Mouse (Mus musculus): Measurements from ENCODE around the gene Rfx7.

The Rfx7 gene

DNA sequence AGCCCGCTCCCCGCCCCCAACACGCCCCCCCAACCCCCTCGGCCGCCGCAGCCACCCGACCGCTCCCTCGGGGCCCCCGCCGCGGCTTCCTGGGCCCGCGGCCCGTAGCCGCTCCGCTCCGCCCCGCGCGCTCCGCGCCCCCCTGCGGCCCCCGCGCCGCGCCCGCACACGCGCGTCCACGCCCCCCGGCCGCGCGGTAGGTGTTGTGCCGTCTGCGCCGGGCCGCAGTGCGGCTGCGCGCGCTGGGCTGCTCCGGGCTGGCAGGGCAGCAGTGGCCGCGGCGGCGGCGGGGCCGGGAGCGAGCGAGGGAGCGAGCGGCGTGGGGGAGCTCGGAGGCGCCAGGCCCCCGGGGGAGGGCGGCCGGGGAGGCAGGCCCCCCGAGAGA lies at the start of gene Rfx7:
Gene Rfx7 (plus strand): TSS at position 245 of the 385 bp plus-strand sequence.
- TF ChIP-seq GATA4 (IDR thresholded peaks at IDR 0.05; ENCODE audit: insufficient replicate concordance, low read length) = no peak

DNA sequence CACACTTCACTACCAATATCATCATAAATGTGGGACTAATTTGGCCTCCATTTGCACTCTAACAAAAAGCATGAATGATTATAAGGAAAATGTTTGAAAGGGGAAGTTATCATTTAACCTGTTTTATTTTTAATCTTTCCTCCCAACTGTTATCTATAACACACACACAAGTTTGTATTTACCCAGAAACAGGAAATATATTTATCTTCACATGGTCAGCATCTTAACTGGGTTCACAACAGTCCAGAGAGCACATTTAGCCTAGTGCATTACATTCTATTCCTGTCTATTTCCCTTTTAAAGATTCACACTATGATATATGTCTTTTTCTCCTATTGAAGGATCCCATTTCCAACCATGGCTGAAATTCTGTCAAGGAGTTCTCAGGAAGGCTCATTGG lies 43.5 kb upstream of the Rfx7 start:
- no peak for TF ChIP-seq GATA4 (IDR thresholded peaks at IDR 0.05; ENCODE audit: insufficient replicate concordance, low read length)

DNA sequence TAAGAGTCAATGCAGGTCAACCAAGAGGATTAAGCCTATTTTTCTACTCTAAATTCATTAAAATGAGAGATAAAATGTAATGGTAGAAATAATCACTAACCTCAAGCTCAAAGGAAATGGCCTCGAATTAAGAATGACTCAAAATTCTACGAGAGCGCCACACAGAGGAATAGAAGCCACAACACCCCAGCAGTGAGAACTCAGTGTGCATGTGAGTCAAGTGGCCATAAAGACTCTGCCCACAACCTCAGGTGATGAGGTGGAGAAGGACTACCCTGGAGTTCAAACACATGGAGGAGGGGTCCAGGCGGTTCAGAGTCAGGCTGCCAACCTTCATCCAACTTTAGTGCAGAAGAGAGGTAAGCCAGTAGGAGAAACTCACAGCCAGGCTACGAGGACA lies 42.9 kb upstream of the Rfx7 start:
- no peak for TF ChIP-seq GATA4 (IDR thresholded peaks at IDR 0.05; ENCODE audit: insufficient replicate concordance, low read length)

DNA sequence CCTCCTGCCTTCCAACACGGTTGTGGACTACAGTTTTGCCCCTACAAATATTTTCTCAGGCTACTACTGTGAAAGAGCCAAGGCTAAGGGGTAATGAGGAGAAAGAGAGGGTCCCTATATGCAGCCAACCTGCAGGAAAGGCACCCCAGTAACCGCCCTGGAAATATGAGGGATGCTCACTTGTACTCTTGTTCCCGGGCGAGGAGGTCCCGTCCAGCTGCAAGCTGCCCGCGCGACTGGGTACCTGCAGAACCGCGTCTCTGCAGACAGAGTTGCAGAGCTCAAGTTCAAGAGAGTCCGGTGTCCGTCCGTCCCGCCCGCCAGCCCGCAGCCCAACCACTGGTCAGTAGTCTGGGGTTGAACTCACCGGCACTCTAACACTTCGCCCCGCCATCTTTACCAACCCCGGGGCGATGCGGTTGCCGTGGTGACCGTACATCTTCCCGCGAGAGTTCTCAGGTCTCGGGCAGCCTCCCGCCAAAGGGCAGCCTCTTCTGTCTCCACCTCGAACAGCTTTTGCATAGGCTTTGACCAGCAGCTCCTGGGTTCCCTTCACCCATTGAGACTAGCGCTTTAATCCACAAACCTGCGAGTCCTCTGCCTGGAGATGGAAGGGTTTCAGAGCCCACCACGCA lies 40.4 kb upstream of the Rfx7 start:
- TF ChIP-seq GATA4 (IDR thresholded peaks at IDR 0.05; ENCODE audit: insufficient replicate concordance, low read length) = no peak

DNA sequence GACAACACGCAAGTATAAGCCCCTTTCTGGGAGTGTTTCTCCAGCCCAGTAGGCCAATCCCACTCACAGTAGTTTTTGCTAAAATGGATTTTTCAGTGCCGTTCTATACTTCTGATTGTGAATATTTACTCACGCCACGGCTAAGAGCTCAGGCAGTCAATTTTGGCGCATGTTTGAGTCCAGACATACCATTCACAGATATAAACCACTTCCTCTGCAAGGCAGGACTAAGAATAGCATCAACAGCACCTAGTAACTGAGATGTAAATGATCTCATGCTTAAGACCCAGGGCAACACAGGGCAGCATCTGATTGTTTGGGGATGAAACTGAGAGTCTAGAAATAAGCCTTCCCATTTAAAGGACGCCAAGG lies 39.9 kb upstream of the Rfx7 start, which contains the start of gene Tex9:
Gene Tex9 (minus strand): TSS at position 19 of the 372 bp plus-strand sequence.
- no peak for TF ChIP-seq GATA4 (IDR thresholded peaks at IDR 0.05; ENCODE audit: insufficient replicate concordance, low read length)

DNA sequence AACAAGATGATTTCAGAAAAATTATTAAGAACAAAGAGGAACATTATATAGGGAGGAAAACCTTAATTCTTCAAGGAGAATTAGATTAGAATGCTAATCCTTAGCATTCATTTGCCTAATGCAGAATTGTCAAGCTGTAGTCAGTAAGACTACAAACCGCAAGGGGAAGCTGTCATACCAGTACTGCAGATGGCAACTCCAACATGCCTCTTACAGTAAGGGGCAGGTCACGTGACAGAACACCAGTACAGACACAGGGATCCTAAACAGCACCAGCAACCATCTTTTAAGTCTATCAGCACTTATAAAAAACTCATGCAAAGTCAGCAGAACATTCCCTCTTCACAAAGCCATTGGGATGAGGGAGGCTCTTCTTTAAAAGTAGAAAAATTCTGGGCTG lies 38.6 kb upstream of the Rfx7 start:
- no peak for TF ChIP-seq GATA4 (IDR thresholded peaks at IDR 0.05; ENCODE audit: insufficient replicate concordance, low read length)

DNA sequence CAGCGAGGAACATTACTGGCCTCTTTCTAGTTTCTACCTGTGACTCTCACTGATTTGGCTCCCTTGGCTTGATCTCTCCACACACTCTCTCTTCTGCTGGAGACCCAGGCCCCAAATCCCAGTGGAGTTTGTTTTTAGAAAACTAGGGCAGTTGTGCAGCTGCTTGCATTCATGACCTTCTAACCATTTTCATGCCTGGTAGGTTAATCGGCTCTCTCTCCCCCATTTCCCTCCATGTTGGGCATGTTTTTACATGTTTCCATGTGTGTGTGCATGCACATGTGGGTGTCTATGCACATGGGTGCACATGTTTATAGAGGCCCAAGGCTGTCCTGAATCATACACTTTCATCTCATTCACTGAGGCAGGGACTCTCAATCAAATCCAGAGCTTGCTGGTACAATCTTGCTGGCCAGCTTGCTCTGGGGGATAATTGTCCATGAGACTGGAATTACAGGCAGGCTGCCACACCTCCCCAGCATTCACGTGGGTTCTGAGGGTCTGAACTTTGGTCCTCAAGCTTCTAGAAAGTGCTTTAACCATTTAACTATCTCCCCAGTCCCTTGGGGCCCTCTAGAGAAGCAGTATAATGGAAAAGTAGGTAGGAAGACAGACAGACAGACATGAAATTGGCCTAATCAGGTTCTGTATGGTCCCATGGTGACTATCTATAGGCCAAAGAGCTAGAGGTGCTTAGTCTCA lies 37.9 kb upstream of the Rfx7 start:
- no peak for TF ChIP-seq GATA4 (IDR thresholded peaks at IDR 0.05; ENCODE audit: insufficient replicate concordance, low read length)

DNA sequence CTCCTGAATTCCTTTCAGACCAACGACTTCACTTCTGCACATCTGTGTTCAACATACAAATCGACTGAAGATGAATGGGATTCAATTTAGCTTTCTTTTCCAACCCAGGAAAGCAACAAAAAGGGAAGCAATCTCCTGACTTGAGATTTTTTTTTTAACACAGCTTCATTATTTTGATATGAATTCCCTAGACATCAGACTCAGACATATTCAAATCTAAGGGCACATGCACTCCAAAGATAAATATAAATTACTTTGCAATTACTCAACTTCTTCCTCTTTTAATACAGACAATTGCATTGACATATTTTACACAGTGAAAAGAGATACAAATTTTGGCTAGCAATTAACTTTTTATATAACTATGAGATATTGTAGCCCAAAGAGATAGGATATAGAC lies 35.3 kb upstream of the Rfx7 start:
- TF ChIP-seq GATA4 (IDR thresholded peaks at IDR 0.05; ENCODE audit: insufficient replicate concordance, low read length) = no peak

DNA sequence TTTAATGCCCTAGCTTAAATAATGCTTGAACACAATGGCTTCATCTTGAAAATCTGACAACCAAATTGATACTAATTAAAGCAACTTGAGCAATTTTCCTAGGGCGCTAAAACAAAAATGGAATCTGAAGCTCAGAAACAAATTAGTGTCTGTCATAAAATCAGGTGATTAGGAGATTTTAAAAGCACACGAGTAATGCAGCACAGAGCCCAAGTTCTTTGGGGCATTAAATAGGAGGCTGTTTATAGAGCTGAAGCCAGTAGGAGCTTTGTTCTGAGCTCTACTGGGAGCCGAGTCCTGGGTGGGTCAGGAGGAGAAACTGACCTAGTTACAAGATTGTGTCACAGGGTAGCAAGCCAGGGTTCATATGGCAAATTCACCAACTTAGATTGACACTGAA lies 34.9 kb upstream of the Rfx7 start:
- no peak for TF ChIP-seq GATA4 (IDR thresholded peaks at IDR 0.05; ENCODE audit: insufficient replicate concordance, low read length)

DNA sequence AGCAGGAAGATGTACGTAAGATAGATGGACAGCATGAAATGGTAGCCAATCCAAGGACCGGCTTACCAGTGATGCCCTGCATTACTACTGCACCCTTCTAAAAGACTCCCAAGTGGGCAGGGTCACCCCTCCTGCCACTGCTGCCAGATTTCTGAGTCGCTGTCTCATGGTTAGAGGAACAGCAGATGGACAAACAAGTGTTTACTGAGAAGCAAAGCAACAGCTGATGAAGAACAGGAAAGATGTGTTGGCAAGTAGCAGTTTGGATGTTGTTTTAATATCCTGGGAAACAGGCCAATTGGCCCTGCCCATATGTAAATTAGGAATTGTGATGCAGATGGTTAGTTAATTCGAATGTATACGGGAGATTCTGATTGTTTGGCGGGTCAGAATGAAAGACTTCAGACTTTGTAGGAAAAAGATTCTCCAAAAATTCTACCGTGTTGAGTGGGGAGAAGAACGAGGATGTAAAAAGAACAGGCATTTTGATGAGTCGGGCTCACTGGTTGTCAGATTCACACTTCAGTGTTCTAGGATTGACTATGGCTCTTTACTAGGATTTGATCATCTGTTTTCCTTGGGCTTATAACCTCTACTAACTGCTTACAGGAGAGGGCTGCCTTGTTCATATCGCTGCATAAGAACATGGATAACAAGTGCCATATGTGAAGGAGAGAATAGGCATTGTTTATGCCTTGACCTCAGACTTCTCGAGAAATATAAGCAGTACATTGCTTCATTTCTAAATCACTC lies 19.6 kb upstream of the Rfx7 start:
- TF ChIP-seq GATA4 (IDR thresholded peaks at IDR 0.05; ENCODE audit: insufficient replicate concordance, low read length) = no peak

DNA sequence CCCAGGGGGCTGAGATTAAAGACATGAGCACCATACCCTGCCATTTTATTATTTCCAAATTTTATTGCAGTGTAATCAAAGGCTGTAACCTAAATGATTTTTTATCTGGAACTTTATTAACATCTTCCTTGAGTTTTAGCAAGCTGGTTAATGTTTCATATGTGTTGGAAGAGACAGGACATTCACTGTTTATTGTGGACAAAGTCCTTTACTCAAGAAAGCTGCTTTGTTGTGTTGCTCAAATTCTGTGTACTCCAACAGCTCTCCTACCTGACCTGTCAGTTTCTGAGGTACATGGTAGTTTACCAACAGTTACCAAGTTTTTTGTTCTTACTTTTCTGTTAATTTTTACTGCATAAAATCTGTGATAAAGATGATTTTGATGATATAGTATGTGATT lies 16.7 kb upstream of the Rfx7 start:
- no peak for TF ChIP-seq GATA4 (IDR thresholded peaks at IDR 0.05; ENCODE audit: insufficient replicate concordance, low read length)

DNA sequence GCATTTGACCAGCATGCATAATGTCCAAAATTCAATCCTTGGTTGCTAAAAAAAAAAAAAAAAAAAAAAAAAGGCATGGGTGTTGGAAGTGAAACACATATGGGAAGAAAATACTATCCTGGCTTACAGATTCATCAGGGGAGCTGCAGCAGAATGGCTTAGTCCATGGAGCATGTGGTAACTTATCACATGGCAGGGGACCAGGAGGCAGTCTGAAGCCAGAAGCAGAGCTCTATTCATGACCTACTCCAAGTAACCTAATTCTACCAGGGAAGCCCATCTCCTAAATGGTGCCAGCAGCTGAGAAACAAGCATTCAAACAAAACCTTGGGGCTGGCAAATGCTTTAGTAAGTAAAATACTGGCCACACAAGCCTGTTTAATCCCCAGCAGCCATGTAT lies 12.8 kb upstream of the Rfx7 start:
- no peak for TF ChIP-seq GATA4 (IDR thresholded peaks at IDR 0.05; ENCODE audit: insufficient replicate concordance, low read length)

DNA sequence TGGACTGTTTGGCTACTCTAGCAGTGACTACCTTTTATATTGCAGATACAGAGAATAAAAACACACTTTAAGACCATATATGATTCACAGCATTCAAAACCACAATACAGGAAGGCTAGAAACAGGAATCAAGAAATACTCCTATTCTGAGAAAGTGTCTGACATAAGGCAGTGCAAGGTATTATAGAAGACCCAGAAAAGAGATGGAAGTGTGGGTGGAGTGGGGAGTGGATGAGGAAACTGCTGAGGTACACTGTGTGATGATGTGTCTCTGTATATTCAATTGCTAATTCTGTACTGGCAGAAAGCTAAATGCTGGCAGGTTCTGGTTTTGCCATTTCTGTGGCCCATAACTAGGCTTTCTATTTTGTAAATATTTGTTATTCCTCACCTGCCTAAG lies 11.2 kb upstream of the Rfx7 start:
- no peak for TF ChIP-seq GATA4 (IDR thresholded peaks at IDR 0.05; ENCODE audit: insufficient replicate concordance, low read length)

DNA sequence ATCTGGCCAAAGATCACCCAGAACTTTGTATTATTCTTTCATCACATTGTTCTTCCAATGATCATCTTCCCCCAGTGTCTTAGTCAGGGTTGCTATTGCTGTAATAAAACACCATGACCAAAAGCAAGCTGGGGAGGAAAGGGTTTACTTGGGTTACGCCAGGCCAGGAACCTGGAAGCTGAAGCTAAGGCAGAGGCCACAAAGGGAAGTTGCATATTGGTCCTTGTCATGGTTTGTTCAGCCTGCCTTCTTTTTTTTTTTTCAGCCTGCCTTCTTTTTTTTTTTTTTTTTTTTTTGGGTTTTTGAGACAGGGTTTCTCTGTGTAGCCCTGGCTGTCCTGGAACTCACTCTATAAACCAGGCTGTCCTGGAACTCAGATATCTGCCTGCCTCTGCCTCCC lies 5.9 kb upstream of the Rfx7 start:
- TF ChIP-seq GATA4 (IDR thresholded peaks at IDR 0.05; ENCODE audit: insufficient replicate concordance, low read length) = no peak

DNA sequence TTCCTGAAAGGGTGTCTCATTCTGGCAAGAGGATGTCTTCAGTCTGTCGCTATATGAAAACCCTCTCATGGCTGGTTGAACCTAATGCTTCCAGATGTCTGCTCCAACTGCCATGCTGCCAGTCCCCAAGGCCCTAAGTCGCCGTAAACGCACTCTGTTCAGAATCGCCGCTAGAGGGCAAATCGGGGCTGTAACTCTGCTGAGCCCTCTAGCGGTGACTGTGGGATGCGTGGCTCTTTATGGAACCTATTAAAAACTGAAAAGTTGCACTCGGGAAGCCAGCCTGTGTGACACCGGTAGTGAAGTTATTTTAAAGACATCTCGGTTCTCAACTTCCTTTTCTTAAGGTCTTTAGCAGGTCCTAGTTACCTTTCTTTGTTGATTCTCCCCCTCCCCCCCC lies 1.8 kb upstream of the Rfx7 start:
- TF ChIP-seq GATA4 (IDR thresholded peaks at IDR 0.05; ENCODE audit: insufficient replicate concordance, low read length) = no peak

DNA sequence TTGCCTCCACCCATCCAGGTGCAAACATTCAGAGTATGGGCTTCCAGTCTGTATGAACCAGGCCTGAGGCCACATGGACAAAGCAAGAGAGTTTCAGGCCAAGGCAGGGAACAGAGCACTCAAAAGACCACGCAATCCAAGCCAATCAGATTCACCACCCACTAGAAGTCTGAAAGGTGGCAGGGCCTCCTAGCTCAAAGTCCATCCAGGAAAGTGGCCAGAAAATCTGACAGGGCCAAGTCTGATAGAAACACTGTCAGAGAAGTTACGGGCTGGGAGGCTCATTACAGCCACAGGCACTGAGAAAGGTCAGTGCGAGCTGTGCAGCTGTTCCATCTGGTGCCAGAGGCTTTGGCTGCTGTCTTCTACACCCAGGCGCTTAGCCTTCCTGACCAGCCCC lies 1.2 kb upstream of the Rfx7 start:
- no peak for TF ChIP-seq GATA4 (IDR thresholded peaks at IDR 0.05; ENCODE audit: insufficient replicate concordance, low read length)

Measured in liver, adult (tissue).